Mouse (Mus musculus) cerebellum, adult 9-10 months (tissue): Measurements from ENCODE around the gene Slc2a12.

Source experiments
- DNase-seq: peaks from one replicate; pipeline ENCODE4 v3.0.0; 2022

Slc2a12 gene

DNA sequence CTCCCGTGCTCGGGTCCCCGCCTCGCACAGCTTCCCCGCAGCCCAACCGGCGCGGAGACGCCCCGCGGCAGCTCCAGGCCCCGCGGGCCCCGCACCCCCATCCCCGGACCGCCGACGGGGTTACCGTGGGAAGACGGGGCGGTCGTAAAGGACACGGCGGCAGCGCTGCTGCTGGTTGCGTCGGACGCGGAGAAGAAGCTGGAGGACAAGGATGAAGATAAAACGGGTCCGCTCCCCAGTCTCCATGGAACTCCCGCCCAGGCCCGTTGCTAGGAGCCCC, 86.1 kb downstream of the Slc2a12 start:
- no peak for DNase-seq

DNA sequence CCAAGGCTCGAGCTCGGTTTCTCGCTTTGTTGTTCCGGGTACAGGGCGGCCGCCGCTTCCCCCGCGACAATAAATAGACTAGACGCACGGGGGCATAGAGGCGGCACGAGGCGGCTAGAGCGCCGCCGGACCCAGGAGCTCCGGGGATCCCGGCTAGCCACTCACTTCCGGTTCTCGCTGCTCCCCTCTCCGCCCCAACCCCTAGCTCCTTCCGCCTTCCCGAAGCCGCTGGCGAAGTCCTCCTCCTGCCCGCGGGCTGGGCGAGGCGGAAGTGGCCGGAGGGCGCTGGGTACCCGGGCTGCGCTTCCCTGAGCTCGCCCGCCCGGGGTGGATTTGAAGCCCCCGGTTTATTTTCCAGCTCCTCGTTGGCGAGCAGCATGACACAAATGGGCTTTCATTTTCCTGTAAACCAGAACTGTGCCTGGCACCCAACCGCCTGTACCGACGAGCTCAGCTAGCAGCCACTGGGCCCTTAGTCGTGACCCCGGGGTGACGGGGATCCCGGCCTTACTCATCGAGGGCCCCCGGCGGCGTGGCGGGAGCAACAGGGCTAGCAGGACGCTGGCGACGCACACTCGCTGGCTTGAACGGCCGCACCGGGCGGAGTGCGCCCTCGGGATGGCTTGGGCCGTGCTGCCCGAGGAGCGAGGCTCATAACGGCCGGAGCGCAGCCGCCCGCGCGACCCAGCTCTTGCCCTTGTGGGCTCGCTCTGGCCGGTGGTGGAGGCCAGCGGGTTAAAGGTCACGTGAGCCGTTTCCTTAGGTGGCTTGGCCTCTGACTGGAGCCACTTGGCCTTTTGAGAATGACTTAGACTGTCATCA, 86.7 kb downstream of the Slc2a12 start, which contains the start of gene Tbpl1:
TSS of gene Tbpl1 (minus strand) at position 667 of the 822 bp plus-strand sequence.
- DNase-seq, result peak; percentile 94

DNA sequence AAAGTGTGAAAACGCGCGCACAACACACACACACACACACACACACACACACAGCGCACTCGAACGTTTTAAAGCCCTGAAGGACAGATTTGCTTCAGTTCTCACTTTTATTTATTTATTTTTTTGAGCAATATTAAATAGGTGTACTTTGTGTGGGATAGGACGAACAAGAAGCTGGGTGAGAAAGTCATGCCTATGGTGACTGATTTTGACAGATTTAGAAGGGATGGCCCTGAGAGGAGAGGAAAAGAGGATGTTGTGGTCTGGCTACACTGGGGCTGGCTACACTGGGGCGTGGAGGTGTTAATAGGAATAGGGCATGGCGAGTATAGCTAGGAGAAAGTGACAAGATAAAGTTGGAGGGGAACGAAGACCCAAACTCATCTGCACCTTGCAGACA, 87.4 kb downstream of the Slc2a12 start:
- DNase-seq, result peak; percentile 58

DNA sequence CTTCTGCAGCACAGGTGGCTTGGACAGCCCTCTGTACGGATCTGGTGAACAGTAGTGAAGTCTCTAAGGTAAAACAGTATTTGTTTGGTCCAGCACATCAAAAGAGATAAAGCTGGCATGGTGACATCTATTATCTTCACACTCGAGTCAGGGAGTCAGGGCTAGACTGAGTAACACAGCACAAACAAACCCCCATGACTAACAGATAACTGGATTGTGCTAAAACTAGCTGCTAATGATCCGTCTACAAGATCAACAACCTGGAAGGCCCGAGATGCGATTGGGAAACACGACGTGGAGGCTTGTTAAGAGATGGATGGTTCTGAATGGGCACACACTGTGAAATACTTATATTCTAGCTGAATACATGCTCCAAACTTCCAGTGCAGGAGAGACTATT, 101.1 kb downstream of the Slc2a12 start:
- DNase-seq, result no peak

DNA sequence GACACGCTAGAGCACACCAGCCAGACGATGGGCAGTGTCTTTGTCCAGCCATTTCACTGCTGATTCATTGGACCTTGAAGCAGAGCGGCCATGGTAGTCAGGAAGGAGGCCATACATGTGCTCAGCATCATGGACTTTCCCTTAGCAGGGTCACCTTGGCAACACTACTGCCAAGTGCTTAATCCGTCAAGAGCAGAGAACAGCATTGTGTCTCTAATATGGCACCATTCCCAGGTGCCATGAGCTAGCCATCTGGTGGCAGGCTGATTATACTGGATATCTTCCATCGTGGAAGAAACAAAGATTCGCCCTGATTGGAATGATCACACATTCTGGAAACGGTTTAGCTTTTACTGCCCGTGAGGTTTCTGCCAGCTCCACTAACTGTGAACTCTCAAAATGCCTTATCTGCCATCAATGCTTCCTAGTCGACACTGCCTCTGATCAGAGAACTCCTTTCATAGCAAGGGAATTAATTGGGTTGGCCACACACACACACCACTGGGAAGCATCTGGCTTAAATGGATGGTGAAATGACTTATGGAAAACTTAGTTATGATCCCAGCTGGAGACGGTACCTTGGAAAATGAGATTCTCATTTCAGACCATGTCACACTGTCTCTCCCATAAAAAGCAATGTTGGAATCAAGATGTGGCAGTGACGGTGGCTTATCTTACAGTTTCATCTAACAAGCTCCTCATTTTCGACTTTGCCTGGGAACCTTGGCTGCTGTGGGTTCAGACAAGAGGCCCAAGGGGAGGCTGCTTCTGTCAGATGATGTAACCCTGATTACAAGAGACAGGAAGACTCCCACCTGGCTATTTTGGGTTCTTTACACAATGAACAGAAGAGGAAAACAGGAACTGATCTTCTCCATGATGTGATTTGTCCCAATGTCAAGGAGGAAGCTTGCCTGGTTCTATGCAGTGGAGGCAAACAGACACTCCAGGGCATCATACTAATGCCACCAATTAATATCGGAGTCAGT, 101.8 kb downstream of the Slc2a12 start:
- DNase-seq, result peak; percentile 97

DNA sequence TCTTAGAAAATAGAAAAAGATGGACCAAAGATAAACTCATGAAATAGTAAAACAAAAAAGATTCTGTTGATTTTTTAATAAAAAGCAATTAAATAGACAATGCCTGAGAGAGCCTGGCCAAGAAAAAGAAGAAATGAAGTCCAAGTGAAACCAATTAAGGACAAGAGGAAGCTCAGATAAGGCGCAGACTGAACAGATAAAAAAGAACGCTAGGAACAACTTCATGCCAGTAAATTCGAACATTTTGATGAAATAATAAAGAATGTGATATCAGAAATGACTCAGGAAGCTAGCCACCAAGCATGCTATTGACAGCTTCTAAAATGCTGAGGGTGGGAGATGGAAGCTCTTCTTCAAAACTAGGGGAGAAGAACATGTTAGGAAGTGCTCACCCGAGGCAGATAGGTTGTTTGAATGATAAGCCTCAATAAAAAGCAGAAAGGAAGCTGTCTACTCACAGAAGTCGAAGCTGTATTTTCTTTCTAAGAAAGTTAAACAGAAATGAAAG, 106.4 kb downstream of the Slc2a12 start:
- DNase-seq, result no peak
